Mouse (Mus musculus) liver, adult 2 months (tissue): ENCODE results near the gene Slc7a8. TPM values are rescaled to one million over a fixed set of nuclear protein-coding genes. Genes with fewer than 3 reads are reported as not detected.

ENCODE experiments used
- DNase-seq: peaks from one replicate; pipeline ENCODE4 v3.0.0-alpha.2; 2011; ENCODE audit warnings: low read depth, low spot score; ENCODE audit errors: extremely low read depth
- H3K27ac ChIP-seq: fragments of 200-500 bp; replicated peaks from 2 replicates; pipeline ENCODE4 v1.5.1; 2012; ENCODE audit warnings: low read depth, mild to moderate bottlenecking, control low read depth, inconsistent platforms, low read length; ENCODE audit not compliant: insufficient read depth
- H3K27me3 ChIP-seq: fragments of 200-500 bp; 2 replicates; pipeline ENCODE4 v1.6.1; 2012; ENCODE audit warnings: mild to moderate bottlenecking, moderate library complexity, low read length, inconsistent platforms; ENCODE audit not compliant: control insufficient read depth, insufficient read depth
- H3K36me3 ChIP-seq: fragments of 200-500 bp; 2 replicates; pipeline ENCODE4 v1.6.1; 2012; ENCODE audit warnings: low read length, inconsistent platforms; ENCODE audit not compliant: control insufficient read depth, insufficient read depth
- H3K4me1 ChIP-seq: fragments of 200-500 bp; 2 replicates; pipeline ENCODE4 v1.6.1; 2011; ENCODE audit warnings: low read length; ENCODE audit not compliant: control insufficient read depth, insufficient read depth
- H3K4me3 ChIP-seq: fragments of 200-500 bp; 2 replicates; pipeline ENCODE4 v1.5.1; 2011; ENCODE audit warnings: low read depth, mild to moderate bottlenecking, control low read depth, low read length, moderate library complexity; ENCODE audit not compliant: insufficient read depth
- H3K79me2 ChIP-seq: fragments of 200-500 bp; 2 replicates; pipeline ENCODE4 v1.6.1; 2012; ENCODE audit warnings: inconsistent platforms, mild to moderate bottlenecking, low read length, moderate library complexity; ENCODE audit not compliant: control insufficient read depth, insufficient read depth
- H3K9ac ChIP-seq: fragments of 200-500 bp; 2 replicates; pipeline ENCODE4 v1.6.1; 2012; ENCODE audit warnings: low read depth, mild to moderate bottlenecking, control low read depth, inconsistent platforms, low read length
- CTCF ChIP-seq: fragments of 200-500 bp; IDR thresholded peaks from 2 replicates; pipeline ENCODE4 v1.5.1; 2011; ENCODE audit warnings: low read depth, low read length, control low read depth
- POLR2A ChIP-seq: fragments of 200-500 bp; IDR thresholded peaks from 2 replicates; pipeline ENCODE4 v1.6.1; 2011; ENCODE audit warnings: low read length, control low read depth; ENCODE audit not compliant: insufficient read depth; ENCODE audit errors: extremely low read depth
- WGBS: fragments of 180-500 bp; shearing (Covaris S2); methylation state at CpG from one replicate; pipeline ENCODE4 v1.1.7; 2018; 5-methylcytosine and 5-hydroxymethylcytosine counted together
- polyA plus RNA-seq: library from polyadenylated mRNA; depleted of rRNA; stranded (reverse); fragments of >200 nt; gene quantifications from 2 replicates; pipeline ENCODE4 v1.2.3, GENCODE M21; 2012
- total RNA-seq: library from RNA; depleted of rRNA; stranded (reverse); fragments of >200 nt; gene quantifications from 2 replicates; pipeline ENCODE4 v1.2.3, GENCODE M21; 2014

The Slc7a8 gene
- total and polyA plus RNA-seq, 2 experiments = 1.0 to 2.9 TPM

GRCm38 (mm10) chr14:54736555-54737552 is 44.9 kb downstream of the Slc7a8 start:
- Histone ChIP-seq H3K36me3 (no peaks in the 10 kb centered on the region), H3K27ac (no peak overlapping the region), H3K4me3 (no peak overlapping the region), H3K4me1 (no peaks in the 10 kb centered on the region), H3K27me3 (no peaks in the 10 kb centered on the region), H3K79me2 (no peaks in the 10 kb centered on the region), H3K9ac (no peak overlapping the region)
- DNase-seq = no peak
- WGBS = 83% methylated on average over 14 of the region's 14 CpGs
- TF ChIP-seq POLR2A (no peak), CTCF (no peak)

DNA sequence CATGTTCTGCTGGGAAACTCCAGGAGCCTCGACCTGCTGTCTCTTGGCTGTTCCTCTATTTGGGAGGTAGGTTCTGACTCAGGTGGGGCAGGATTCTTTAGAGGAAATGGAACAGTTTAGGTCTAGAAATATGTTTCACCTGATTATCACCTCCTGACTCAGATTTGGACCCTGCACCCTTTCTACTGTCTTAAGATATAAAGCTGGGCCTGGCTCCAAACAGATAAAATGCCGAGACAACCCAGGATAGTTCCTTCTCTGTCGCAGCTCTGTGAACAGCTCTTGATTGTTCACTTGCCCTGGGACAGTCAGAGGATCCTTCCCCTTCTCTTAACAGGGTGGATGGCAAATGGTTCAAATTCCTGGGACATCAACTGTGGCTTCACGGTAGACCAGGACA is 46.5 kb downstream of the Slc7a8 start:
- DNase-seq = no peak
- Histone ChIP-seq H3K4me1 (no peaks in the 10 kb centered on the region), H3K27ac (no peak overlapping the region), H3K79me2 (no peaks in the 10 kb centered on the region), H3K4me3 (no peak overlapping the region), H3K27me3 (no peaks in the 10 kb centered on the region), H3K9ac (no peak overlapping the region), H3K36me3 (no peaks in the 10 kb centered on the region)
- no peak for TF ChIP-seq CTCF
- WGBS = 66% methylated on average over 4 of the region's 4 CpGs

- no peak for TF ChIP-seq CTCF
- TF ChIP-seq POLR2A = no peak
- no peaks in the 10 kb centered on the region for H3K27me3 ChIP-seq
- 91% methylated on average over 4 of the region's 4 CpGs for WGBS
- no peak overlapping the region for H3K27ac ChIP-seq
- no peak overlapping the region for H3K9ac ChIP-seq
- no peaks in the 10 kb centered on the region for H3K4me1 ChIP-seq
- no peak for DNase-seq
- H3K4me3 ChIP-seq = no peak overlapping the region
- no peaks in the 10 kb centered on the region for H3K79me2 ChIP-seq
- no peaks in the 10 kb centered on the region for H3K36me3 ChIP-seq
Observed at GRCm38 (mm10) chr14:54734004-54734403, 47.7 kb downstream of the Slc7a8 start.

- no peak for DNase-seq
- H3K36me3 ChIP-seq = no peaks in the 10 kb centered on the region
- H3K27ac ChIP-seq = no peak overlapping the region
- H3K4me1 ChIP-seq = no peaks in the 10 kb centered on the region
- no peak overlapping the region for H3K4me3 ChIP-seq
- no peak overlapping the region for H3K9ac ChIP-seq
- 90% methylated on average over 8 of the region's 8 CpGs for WGBS
- TF ChIP-seq CTCF (no peak), POLR2A (no peak)
- no peaks in the 10 kb centered on the region for H3K79me2 ChIP-seq
- no peaks in the 10 kb centered on the region for H3K27me3 ChIP-seq
Observed at GRCm38 (mm10) chr14:54732206-54732605, 49.5 kb downstream of the Slc7a8 start.

- Histone ChIP-seq H3K79me2 (no peaks in the 10 kb centered on the region), H3K36me3 (no peaks in the 10 kb centered on the region), H3K27ac (no peak overlapping the region), H3K4me1 (no peaks in the 10 kb centered on the region), H3K9ac (no peak overlapping the region), H3K4me3 (no peak overlapping the region), H3K27me3 (no peaks in the 10 kb centered on the region)
- TF ChIP-seq CTCF = no peak
- no peak for TF ChIP-seq POLR2A
- WGBS = 93% methylated on average over 6 of the region's 6 CpGs
- DNase-seq = no peak
Observed at GRCm38 (mm10) chr14:54730305-54730704, 51.4 kb downstream of the Slc7a8 start.
